Mouse (Mus musculus): ENCODE data around the gene Fancc.

Gene Fancc

DNA sequence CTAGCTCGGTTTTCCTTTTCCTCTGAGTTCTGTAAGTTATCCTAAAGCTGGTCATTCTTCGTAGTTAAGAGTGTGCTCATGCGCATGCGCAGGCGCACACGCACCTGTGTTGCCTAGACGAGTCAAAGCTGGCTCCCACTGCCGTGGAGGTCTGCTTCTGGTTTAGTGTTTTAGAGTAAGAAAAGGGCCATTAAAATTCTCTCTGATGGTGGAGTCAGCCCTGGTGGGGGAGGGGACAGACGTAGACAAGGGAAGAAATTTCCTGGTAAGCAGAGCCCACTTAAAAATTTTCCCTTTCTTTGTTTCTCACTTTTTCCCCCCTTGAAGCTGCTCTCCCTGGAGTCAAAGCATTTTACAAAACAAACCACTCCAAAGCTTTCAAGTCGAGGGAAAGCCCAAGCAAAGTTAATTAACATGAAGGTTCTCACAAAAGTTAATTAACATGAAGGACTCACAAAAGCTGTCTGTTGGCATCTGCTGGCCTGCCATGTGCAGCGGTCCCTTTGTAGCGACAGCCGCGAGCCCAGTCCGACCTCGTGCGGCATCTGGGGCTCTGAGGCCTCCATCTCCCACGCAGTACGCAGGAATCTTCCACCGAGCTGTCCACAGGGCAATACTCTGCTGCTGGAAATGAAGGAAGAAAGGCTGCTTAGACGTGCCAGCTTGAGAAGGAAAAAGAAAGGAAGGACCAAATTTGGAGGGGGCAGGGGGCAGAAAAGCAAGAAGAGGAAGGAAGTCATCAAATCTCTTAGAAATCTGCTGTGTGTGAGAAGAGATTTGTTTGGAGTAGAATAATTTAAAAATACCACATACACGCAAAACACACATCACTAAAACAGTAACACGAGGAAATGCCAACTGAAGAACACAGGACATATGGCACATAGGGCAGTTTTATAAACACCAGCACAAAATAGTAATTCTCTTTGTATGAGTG lies at the start of gene Fancc:
Fancc (minus strand) TSS at position 633 of the 937 bp plus-strand sequence.
- DNase-seq (ENCODE audit: low spot score): no peak

DNA sequence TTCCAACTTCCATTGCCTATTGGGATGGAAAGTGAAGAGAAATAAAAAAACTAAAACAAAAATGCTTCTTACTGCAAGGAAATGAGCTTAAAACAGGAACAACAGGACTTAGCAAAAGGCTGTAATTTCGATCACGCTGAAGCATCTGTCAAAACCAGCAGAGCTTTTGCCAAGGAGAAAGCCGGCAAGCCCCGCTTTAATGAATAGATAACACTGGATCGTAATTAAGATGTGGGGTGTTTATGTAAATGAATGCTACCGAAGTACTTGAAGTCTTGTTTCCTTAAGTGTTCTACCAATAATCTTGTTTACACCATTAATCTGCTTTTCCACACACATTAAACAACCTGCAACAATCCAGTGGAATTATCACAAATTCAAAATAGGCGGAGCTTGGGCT lies 48.2 kb upstream of the Fancc start:
- DNase-seq (ENCODE audit: low spot score): no peak

DNA sequence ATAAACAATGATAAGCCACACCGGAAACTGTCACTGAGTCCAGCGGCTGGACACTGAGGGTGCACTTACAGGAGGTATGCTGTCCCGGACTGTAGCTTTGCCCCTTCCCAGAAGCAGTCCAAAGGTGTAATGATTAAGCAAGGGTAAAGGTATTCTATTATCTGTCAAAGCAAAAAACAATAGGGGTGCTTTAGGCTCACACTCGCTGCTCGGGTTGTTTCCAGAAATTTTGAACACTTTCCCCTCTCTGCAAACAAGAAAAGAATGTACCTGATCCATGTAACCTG lies 47.8 kb upstream of the Fancc start:
- DNase-seq (ENCODE audit: low spot score): no peak

- DNase-seq (ENCODE audit: low spot score): no peak
Observed at GRCm38 (mm10) chr13:63544119-63544966, 47.3 kb upstream of the Fancc start.

DNA sequence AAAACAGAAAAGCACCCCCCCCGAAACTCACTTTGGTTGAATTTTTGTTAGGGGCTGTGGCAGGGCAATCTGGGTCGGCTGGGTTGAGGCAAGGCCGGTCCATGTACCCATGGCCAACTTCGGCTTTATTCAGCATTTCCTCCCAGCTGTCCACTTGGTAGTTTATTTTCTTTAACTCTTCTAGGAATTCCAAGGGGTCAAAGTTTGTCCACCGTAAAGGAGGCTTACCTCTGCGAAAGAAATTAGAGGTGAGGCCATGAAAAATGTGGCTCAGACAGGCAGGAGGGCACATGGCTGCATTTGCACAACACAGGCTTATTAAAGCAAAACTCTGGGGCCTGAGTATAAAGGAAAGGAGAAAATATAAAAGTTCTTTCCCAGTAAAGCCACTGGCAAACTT lies 46.4 kb upstream of the Fancc start:
- DNase-seq (ENCODE audit: low spot score): no peak

GRCm38 (mm10) chr13:63542796-63543384 lies 45.8 kb upstream of the Fancc start:
- no peak for DNase-seq (ENCODE audit: low spot score)

DNA sequence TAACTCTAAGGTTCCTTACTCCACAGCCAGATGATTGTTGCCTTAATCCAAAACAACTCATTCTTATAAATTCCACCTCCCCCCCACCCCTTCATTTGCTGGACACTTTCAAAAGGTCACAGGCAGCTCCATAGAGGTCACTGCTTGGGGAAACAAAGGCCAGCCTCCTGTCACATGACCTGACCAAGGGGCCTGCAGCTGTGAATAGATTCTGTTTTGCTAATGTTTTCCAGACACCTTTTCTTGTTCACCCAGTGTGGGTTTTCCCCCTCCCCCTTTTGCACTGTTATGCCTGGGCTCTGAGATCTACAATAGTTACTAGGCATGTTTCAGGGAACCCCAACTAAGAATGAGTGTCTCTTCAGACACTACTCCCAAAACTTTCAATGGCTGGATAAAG lies 44.4 kb upstream of the Fancc start:
- no peak for DNase-seq (ENCODE audit: low spot score)

DNA sequence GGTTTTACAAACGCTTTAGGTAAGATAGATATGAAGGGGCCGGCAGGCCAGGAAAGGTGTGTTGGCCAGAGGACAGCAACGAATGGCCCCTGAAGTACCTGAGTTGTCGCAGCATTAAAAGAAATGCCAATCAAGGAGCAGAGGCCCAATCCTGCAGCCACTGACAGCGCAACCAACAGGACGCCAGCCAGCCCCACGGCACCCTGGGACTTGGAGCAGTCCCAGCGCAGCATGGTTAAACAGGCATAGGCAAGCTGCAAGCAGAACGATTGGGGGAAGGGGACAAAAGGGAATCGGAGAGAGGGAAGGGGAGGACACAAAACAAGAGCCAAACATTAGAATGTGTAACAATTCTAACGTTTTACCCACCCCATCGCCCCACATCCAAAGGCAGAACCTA lies 43.5 kb upstream of the Fancc start:
- no peak for DNase-seq (ENCODE audit: low spot score)

DNA sequence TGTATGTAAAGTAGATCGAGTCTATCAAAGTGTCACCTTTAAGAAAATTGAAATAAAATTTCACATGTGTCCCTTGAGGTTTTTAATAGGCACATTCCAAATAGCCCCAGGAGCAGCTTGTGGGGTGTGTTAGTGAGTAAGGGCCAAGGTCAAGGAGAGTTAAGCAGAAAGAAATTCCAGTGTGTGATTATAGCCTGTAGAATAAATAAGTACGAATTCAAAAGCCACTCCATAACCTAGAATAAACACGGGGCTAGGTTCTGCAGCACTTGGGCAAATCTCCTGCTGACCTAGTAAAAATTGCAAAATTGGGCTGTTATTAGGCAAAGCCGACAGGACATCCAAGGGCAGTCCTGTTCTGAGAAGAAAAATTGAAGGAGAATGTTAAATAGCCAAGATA lies 37.9 kb upstream of the Fancc start:
- no peak for DNase-seq (ENCODE audit: low spot score)

- DNase-seq (ENCODE audit: low spot score): no peak
Observed at GRCm38 (mm10) chr13:63530857-63531256, 33.8 kb upstream of the Fancc start.

- no peak for DNase-seq (ENCODE audit: low spot score)
Observed at GRCm38 (mm10) chr13:63530371-63530764, 33.3 kb upstream of the Fancc start.

- DNase-seq (ENCODE audit: low spot score): no peak
Observed at GRCm38 (mm10) chr13:63529602-63530370, 32.7 kb upstream of the Fancc start.

GRCm38 (mm10) chr13:63528852-63529251 lies 31.8 kb upstream of the Fancc start:
- no peak for DNase-seq (ENCODE audit: low spot score)

DNA sequence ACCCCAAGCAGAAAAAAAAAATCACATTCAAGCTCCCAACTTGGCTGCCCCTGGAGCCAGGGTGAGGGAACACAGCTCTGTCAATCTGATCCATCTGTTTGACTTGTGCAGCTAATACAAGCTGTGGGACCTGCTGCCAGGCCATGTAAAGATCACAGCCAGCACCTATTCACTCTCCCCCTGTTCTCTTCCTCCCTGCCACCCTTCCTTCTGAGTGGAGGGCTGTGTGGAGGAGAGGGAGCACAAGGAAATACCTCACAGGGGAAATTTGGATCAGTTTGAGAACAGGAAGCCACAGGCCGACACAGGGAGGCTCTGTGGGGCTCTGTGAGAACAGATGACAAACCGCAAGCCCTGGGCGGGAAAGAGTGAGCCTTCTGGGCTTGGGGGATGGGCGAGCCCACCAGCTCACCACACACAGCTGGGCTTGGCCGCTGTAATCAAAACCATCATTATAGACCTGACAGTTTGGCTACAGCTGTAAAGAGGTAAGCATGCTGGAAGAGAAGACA lies 31.1 kb upstream of the Fancc start:
- DNase-seq (ENCODE audit: low spot score): no peak

GRCm38 (mm10) chr13:63525571-63526197 lies 28.6 kb upstream of the Fancc start:
- no peak for DNase-seq (ENCODE audit: low spot score)

DNA sequence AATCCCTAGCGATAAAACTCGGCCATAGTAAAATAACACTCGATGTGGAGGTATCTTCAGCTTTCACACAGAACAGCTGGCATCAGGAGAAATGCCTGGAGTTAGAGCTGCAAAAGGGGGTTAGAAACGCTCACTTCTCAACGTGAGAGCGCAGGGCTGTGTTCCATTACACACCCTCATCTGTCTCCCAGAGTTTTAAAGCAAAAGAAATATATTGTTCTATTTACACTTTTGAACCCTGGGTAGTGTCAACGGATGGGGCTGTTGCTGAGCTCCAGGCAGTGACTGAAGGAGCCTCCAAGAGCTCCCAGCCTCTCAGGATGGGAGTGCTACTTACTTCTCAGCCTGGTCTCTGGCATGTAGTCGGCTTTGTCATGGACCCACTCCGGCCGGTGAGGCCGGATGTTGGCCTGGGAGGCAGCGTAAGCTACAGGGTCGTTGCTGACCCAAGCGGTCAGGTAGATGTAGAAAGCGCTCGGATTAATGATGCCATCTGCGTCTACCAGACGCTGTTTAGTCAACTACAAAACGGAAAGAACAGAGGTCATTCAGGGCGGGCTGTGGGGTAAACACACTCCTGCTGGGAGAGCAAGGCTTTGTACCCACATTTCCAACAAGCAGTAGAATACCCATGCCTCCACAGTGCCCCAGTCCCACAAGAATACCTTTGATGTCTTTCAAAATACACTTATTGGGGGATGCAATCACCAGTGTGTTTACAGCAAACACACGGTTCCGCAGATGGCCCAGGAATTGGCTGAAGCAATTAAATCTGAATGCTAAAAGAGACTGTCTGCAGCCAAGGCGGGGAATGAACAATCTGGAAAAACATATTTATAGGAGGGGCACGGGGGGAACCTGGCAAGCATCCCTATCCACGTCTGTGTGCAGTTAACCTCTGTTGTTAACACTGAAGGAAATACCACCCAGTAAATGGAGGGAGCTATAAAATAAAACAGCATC lies 27.8 kb upstream of the Fancc start:
- no peak for DNase-seq (ENCODE audit: low spot score)

DNA sequence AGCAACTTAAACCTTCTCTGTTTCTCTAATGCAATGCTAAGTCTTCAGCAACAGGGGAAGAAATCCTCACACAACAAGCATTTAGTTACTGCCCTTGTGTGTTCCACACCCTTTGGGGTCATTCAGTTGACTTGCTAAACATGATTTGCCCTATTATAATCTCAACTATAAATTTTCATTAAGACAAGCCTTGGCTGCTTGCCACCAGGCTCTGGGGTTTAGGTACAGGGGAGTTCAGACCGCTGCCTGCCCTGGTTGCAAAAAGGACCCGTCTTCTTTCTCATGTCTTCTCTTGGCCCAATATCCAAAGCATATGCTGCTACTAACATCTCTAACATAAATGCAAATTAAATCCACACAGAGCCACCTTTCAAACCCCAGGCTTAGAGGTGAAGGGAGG lies 27.0 kb upstream of the Fancc start:
- no peak for DNase-seq (ENCODE audit: low spot score)

GRCm38 (mm10) chr13:63522832-63523231 lies 25.8 kb upstream of the Fancc start:
- DNase-seq (ENCODE audit: low spot score): no peak

DNA sequence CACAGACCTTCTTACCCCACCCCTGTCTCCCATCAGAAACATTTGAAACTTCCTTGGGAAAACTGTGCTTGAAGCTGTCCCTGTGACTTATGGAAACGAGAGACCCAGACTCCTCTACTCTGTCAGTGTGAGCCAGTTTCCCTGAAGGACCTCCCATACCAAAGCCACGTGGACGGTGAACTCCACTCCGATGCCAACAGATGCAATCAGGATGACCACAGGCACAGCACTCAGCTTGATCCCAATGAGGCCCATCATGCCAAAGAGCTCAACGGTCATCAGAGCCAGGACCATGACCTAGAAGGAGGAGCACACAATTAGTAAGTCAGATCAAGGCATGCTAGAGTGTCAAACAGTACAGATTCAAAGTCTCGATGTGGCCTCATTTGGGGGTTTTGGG lies 23.0 kb upstream of the Fancc start:
- DNase-seq (ENCODE audit: low spot score): no peak

- DNase-seq (ENCODE audit: low spot score): no peak
Observed at GRCm38 (mm10) chr13:63516535-63516934, 19.5 kb upstream of the Fancc start.
